Mouse (Mus musculus) liver, adult 2 months (tissue): ENCODE results near the gene Gm49325. TPM values are rescaled to one million over a fixed set of nuclear protein-coding genes. Genes with fewer than 3 reads are reported as not detected.

Source experiments
- DNase-seq: peaks from one replicate; pipeline ENCODE4 v3.0.0-alpha.2; 2011; ENCODE audit warnings: low read depth, low spot score; ENCODE audit errors: extremely low read depth
- H3K27ac ChIP-seq: fragments of 200-500 bp; replicated peaks from 2 replicates; pipeline ENCODE4 v1.5.1; 2012; ENCODE audit warnings: low read depth, mild to moderate bottlenecking, control low read depth, inconsistent platforms, low read length; ENCODE audit not compliant: insufficient read depth
- H3K27me3 ChIP-seq: fragments of 200-500 bp; 2 replicates; pipeline ENCODE4 v1.6.1; 2012; ENCODE audit warnings: mild to moderate bottlenecking, moderate library complexity, low read length, inconsistent platforms; ENCODE audit not compliant: control insufficient read depth, insufficient read depth
- H3K36me3 ChIP-seq: fragments of 200-500 bp; 2 replicates; pipeline ENCODE4 v1.6.1; 2012; ENCODE audit warnings: low read length, inconsistent platforms; ENCODE audit not compliant: control insufficient read depth, insufficient read depth
- H3K4me1 ChIP-seq: fragments of 200-500 bp; 2 replicates; pipeline ENCODE4 v1.6.1; 2011; ENCODE audit warnings: low read length; ENCODE audit not compliant: control insufficient read depth, insufficient read depth
- H3K4me3 ChIP-seq: fragments of 200-500 bp; 2 replicates; pipeline ENCODE4 v1.5.1; 2011; ENCODE audit warnings: low read depth, mild to moderate bottlenecking, control low read depth, low read length, moderate library complexity; ENCODE audit not compliant: insufficient read depth
- H3K79me2 ChIP-seq: fragments of 200-500 bp; 2 replicates; pipeline ENCODE4 v1.6.1; 2012; ENCODE audit warnings: inconsistent platforms, mild to moderate bottlenecking, low read length, moderate library complexity; ENCODE audit not compliant: control insufficient read depth, insufficient read depth
- H3K9ac ChIP-seq: fragments of 200-500 bp; 2 replicates; pipeline ENCODE4 v1.6.1; 2012; ENCODE audit warnings: low read depth, mild to moderate bottlenecking, control low read depth, inconsistent platforms, low read length
- CTCF ChIP-seq: fragments of 200-500 bp; IDR thresholded peaks from 2 replicates; pipeline ENCODE4 v1.5.1; 2011; ENCODE audit warnings: low read depth, low read length, control low read depth
- POLR2A ChIP-seq: fragments of 200-500 bp; IDR thresholded peaks from 2 replicates; pipeline ENCODE4 v1.6.1; 2011; ENCODE audit warnings: low read length, control low read depth; ENCODE audit not compliant: insufficient read depth; ENCODE audit errors: extremely low read depth
- WGBS: fragments of 180-500 bp; shearing (Covaris S2); methylation state at CpG from one replicate; pipeline ENCODE4 v1.1.7; 2018; 5-methylcytosine and 5-hydroxymethylcytosine counted together
- polyA plus RNA-seq: library from polyadenylated mRNA; depleted of rRNA; stranded (reverse); fragments of >200 nt; gene quantifications from 2 replicates; pipeline ENCODE4 v1.2.3, GENCODE M21; 2012; rRNA removed
- total RNA-seq: library from RNA; depleted of rRNA; stranded (reverse); fragments of >200 nt; gene quantifications from 2 replicates; pipeline ENCODE4 v1.2.3, GENCODE M21; 2014; rRNA removed

Gene Gm49325
- total RNA-seq (0.47 TPM in 1 of 2 replicates, not detected in the other), polyA plus RNA-seq (not detected in 2 replicates)

GRCm38 (mm10) chr10:77605908-77606826, at the start of gene Gm49325, which contains the start of gene Sumo3:
TSS of gene Gm49325 (plus strand) at chr10:77606197.
TSS of gene Sumo3 (plus strand) at chr10:77606097.
- Histone ChIP-seq H3K36me3 (peaks cover 4% of the 10 kb centered on the region; the same call in 1 of the 2 replicates), H3K4me3 (peak within 1 kb of the TSS; percentile 77), H3K27me3 (no peaks in the 10 kb centered on the region), H3K9ac (peak within 1 kb of the TSS; percentile 98), H3K4me1 (peaks cover 18% of the 10 kb centered on the region), H3K79me2 (peaks cover 24% of the 10 kb centered on the region), H3K27ac (peak within 1 kb of the TSS; percentile 92)
- TF ChIP-seq CTCF, result no peak
- peak; percentile 75 for TF ChIP-seq POLR2A
- 1% methylated on average over 116 of the region's 119 CpGs for WGBS
- DNase-seq, result peak; percentile 76

- no peaks in the 10 kb centered on the region for H3K36me3 ChIP-seq
- no peak overlapping the region for H3K4me3 ChIP-seq
- DNase-seq, result no peak
- no peaks in the 10 kb centered on the region for H3K79me2 ChIP-seq
- no peak overlapping the region for H3K27ac ChIP-seq
- 96% methylated on average over 7 of the region's 7 CpGs for WGBS
- H3K4me1 ChIP-seq, result no peaks in the 10 kb centered on the region
- H3K9ac ChIP-seq, result no peak overlapping the region
- TF ChIP-seq CTCF (no peak), POLR2A (no peak)
- H3K27me3 ChIP-seq, result no peaks in the 10 kb centered on the region
Measured at GRCm38 (mm10) chr10:77556631-77557030, 49.4 kb upstream of the Gm49325 start.

GRCm38 (mm10) chr10:77557641-77558040, 48.4 kb upstream of the Gm49325 start:
- peak; percentile 31 for DNase-seq
- H3K4me3 ChIP-seq, result no peak overlapping the region
- no peaks in the 10 kb centered on the region for H3K79me2 ChIP-seq
- no peak overlapping the region for H3K27ac ChIP-seq
- peak; percentile 54 for TF ChIP-seq CTCF
- TF ChIP-seq POLR2A, result no peak
- H3K36me3 ChIP-seq, result no peaks in the 10 kb centered on the region
- no peaks in the 10 kb centered on the region for H3K27me3 ChIP-seq
- 83% methylated on average over 4 of the region's 4 CpGs for whole genome bisulfite sequencing
- no peak overlapping the region for H3K9ac ChIP-seq
- H3K4me1 ChIP-seq, result no peaks in the 10 kb centered on the region

DNA sequence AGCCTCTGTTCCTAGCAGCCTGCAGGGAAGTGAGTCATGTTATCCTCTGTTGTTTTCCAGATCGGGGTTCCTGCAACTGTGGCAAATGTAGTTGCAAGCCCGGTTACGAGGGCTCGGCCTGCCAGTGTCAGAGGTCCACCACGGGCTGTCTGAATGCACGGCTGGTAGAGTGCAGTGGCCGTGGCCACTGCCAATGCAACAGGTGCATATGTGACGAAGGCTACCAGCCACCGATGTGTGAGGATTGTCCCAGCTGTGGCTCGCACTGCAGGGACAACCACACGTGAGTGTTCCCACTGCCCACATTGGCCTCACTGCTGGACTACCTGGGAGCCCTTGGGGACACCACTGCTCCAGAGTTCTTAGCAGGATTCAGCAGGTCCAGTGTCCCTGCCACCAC, 45.9 kb upstream of the Gm49325 start:
- no peak overlapping the region for H3K4me3 ChIP-seq
- 82% methylated on average over 11 of the region's 11 CpGs for WGBS
- H3K79me2 ChIP-seq, result no peaks in the 10 kb centered on the region
- no peak overlapping the region for H3K9ac ChIP-seq
- DNase-seq, result no peak
- no peaks in the 10 kb centered on the region for H3K4me1 ChIP-seq
- TF ChIP-seq CTCF (no peak), POLR2A (no peak)
- no peaks in the 10 kb centered on the region for H3K27me3 ChIP-seq
- no peak overlapping the region for H3K27ac ChIP-seq
- no peaks in the 10 kb centered on the region for H3K36me3 ChIP-seq

- no peaks in the 10 kb centered on the region for H3K4me1 ChIP-seq
- H3K27ac ChIP-seq, result no peak overlapping the region
- 93% methylated on average over 9 of the region's 9 CpGs for WGBS
- H3K36me3 ChIP-seq, result no peaks in the 10 kb centered on the region
- H3K4me3 ChIP-seq, result no peak overlapping the region
- H3K27me3 ChIP-seq, result no peaks in the 10 kb centered on the region
- no peaks in the 10 kb centered on the region for H3K79me2 ChIP-seq
- H3K9ac ChIP-seq, result no peak overlapping the region
- DNase-seq, result no peak
- TF ChIP-seq POLR2A (no peak), CTCF (no peak)
Measured at GRCm38 (mm10) chr10:77560830-77561229, 45.2 kb upstream of the Gm49325 start.

- DNase-seq, result no peak
- WGBS, result 90% methylated on average over 2 of the region's 2 CpGs
- Histone ChIP-seq H3K9ac (no peak overlapping the region), H3K36me3 (no peaks in the 10 kb centered on the region), H3K79me2 (no peaks in the 10 kb centered on the region), H3K27ac (no peak overlapping the region), H3K27me3 (no peaks in the 10 kb centered on the region), H3K4me1 (no peaks in the 10 kb centered on the region), H3K4me3 (no peak overlapping the region)
- TF ChIP-seq POLR2A (no peak), CTCF (no peak)
Measured at GRCm38 (mm10) chr10:77561508-77561907, 44.5 kb upstream of the Gm49325 start.
